Mouse (Mus musculus): Measurements from ENCODE around the gene Jam2. TPM values are rescaled to one million over a fixed set of nuclear protein-coding genes. Genes with fewer than 3 reads are reported as not detected.

The Jam2 gene
- total RNA-seq, 2 experiments from 2014 or later: 73.3 to 74.4 TPM

DNA sequence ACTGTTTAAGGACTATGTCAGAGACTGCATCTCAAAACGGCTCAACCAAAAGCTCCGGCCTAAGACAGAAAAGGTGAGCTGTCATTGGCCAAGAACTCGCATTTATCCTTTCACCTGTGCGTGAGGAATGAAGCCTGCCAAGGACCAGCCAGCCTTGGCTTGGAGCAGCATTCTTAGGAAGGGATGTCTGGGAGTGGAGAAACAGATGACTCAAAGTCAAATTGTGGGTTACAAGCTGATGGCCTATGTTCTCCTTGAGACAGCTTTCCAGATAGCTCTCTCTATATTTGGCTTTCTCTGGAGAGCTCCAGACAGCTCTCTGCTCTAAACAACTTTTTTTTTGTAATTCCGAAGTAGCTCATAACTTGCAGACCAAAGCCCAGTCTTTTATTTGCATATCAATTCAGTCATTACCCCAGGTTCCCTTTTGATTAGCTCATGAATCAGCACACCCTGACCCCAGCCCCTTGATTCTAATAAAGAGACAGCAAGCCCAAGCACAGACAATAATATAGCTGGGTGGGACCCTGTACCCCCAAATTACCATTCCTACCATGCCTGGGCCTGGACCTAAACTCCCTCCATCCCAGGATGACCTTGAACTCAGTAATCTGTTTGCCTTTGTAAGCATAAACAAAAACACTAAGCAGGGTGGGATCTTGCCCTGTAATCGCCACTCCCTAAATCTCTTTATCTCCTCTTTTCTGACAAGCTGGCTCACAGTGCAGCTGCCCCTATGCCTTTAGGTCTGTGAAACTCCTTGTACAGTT, 5.1 kb downstream of the Jam2 start:
- no peak for DNase-seq
- intact Hi-C loops (cut with DNase I): no loop called here

DNA sequence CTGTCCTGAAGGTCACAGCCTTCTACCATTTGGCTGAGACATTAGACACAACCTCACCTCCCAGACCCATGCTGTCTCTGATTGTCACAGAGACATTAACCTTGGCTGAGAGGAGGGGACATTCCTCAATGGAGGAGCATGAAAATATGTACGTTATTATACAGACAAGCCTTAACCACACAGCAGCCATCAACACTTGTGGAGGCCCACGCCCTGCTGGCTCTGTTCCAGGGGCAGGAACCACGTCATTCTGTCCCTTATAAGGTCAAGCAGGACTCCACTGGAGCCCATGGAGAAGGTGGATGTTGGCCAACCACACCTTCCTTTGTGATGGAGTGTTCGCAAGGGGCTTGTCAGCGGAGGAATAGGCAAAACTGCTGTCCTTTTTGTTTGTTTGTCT, 5.8 kb downstream of the Jam2 start:
- DNase-seq: no peak
- intact Hi-C loops (cut with DNase I): no loop called here

- DNase-seq: no peak
- intact Hi-C loops (cut with DNase I): loop anchor here (2.0 kb wide), 1 partner anchor 14 kb away; no protein-coding TSS in a partner anchor
These were observed 9.4 kb downstream of the Jam2 start for GRCm38 (mm10) chr16:84783279-84783678.

DNA sequence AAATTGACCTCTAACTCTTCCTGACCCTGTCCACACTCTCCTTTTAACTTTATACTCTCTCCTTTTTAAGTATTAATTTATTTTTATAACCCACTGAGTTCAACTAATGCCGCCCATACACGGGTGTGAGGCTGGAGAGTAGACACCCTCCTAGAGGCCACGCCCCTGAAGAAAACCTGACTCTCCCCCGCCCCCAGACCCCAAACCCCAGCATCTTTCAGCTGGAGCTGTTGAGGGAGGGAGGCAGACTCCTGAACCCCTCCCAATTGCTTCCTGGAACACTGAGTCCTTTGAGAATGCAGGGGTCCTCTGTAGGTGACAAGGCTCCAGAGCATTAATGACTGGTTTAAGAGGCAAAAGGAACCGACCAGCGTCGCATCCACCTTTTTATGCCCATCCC, 11.0 kb downstream of the Jam2 start:
- intact Hi-C loops (cut with DNase I): no loop called here
- no peak for DNase-seq

GRCm38 (mm10) chr16:84790595-84791165, 16.8 kb downstream of the Jam2 start:
- intact Hi-C loops (cut with DNase I): no loop called here
- no peak for DNase-seq

DNA sequence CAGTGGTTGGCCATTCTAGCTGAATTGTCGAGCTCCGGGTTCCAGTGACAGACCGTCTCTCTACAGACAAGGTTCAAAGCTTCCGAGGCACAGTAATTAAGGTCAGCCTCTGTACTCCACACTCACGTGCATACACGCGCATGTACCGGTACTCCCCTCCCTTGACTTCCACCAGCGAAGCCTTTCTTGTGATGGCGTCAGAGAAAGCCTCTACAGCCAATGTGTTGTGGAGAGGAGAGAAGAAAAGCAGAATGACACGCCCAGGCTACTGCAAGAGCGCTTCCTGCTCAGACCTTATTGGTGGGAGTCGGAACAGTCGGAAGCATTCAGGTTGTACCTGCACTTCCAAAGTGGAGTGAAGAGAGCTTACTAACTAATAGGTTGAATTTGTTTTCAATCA, 19.5 kb downstream of the Jam2 start:
- intact Hi-C loops (cut with DNase I): no loop called here
- no peak for DNase-seq

GRCm38 (mm10) chr16:84795337-84795736, 21.4 kb downstream of the Jam2 start:
- intact Hi-C loops (cut with DNase I): no loop called here

GRCm38 (mm10) chr16:84796678-84797077, 22.8 kb downstream of the Jam2 start:
- no peak for DNase-seq
- intact Hi-C loops (cut with DNase I): loop anchor here (2.0 kb wide), 1 partner anchor 14 kb away; no protein-coding TSS in a partner anchor

More at GRCm38 (mm10) chr16:84795337-84795736, 21.4 kb downstream of the Jam2 start:
- DNase-seq: no peak

DNA sequence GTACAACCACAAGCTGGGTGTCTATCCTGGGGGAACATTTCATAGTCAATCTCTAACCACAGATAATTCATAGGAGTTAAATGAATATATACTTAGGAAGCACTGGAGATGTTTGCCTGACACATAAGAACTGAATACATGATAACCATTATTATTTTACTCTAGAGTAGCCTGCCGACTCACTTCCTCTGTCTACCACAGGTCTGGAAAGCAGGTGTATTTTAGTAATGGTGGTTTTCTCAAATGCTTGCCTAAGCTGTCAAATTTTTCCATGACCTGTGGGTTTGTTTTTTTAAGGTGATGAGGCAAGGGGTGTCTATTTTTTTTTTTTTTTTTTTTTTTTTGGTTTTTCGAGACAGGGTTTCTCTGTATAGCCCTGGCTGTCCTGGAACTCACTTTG, 26.1 kb downstream of the Jam2 start:
- intact Hi-C loops (cut with DNase I): loop anchor here (10.0 kb wide), 1 partner anchor 745 kb away; no protein-coding TSS in a partner anchor

GRCm38 (mm10) chr16:84802217-84802616, 28.3 kb downstream of the Jam2 start:
- intact Hi-C loops (cut with DNase I): loop anchor here (1.0 to 10.0 kb wide), 2 partner anchors 27 to 743 kb away; no protein-coding TSS in a partner anchor
- peak; percentile 71 to 76 for DNase-seq

More for the DNA sequence above, 26.1 kb downstream of the Jam2 start:
- DNase-seq: no peak

GRCm38 (mm10) chr16:84804866-84805265, 30.9 kb downstream of the Jam2 start:
- intact Hi-C loops (cut with DNase I): loop anchor here (10.0 kb wide), 1 partner anchor 740 kb away; no protein-coding TSS in a partner anchor
- DNase-seq: no peak

GRCm38 (mm10) chr16:84806175-84806574, 32.3 kb downstream of the Jam2 start:
- intact Hi-C loops (cut with DNase I): loop anchor here (10.0 kb wide), 1 partner anchor 739 kb away; no protein-coding TSS in a partner anchor
- DNase-seq: no peak

DNA sequence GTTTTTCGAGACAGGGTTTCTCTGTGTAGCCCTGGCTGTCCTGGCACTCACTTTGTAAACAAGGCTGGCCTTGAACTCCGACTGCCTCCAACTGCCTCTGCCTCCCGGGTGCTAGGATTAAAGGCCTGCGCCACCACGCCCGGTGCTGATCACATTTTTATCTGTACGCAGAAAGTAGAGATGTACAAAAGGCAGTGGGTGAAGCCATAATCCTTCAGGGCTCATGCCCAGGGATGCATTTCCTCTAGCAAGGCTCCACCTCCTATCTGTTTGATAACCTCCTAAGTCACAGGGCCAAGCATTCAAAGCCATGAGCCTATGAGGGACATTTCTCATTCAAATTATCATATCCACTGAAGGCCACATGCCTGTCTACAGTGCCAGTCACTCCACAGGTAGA, 34.0 kb downstream of the Jam2 start:
- intact Hi-C loops (cut with DNase I): loop anchor here (10.0 kb wide), 1 partner anchor 737 kb away; no protein-coding TSS in a partner anchor
- DNase-seq: no peak

DNA sequence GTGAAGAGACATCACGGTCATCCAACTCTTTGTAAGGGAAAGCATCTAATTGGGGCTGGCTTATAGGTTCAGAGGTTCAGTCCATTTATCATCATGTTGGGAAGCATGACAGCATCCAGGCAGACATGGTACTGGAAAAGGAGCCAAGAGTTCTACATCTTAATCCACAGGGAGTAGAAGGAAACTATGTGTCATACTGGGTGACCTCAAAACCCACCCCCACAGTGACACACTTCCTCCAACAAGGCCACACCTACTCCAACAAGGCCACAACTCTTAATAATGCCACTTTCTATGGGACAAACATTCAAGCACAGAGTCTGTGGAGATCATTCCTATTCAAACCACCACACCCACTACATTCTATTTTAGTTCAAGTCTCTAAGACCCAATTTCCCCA, 36.3 kb downstream of the Jam2 start:
- intact Hi-C loops (cut with DNase I): no loop called here
- no peak for DNase-seq

DNA sequence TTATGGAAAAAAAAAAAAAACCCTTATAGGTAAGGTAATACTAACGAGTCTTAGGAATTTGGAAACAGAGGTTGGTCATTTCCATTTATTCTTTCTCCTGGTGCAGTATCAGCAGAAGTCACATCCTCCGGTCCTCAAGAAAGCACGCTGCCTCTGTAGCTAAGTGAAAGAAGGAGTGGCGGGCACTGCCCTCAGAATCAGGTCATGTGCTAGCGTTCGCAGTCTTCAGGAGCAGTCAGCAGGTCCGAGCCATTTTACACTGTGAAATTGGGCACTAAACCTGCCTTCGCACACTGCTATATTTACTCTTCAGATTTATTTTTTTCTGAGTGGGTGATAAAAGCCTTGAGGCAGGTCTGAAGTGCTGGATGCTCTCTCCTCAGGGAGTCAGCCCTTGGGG, 39.9 kb downstream of the Jam2 start:
- intact Hi-C loops (cut with DNase I): no loop called here
- DNase-seq: no peak

DNA sequence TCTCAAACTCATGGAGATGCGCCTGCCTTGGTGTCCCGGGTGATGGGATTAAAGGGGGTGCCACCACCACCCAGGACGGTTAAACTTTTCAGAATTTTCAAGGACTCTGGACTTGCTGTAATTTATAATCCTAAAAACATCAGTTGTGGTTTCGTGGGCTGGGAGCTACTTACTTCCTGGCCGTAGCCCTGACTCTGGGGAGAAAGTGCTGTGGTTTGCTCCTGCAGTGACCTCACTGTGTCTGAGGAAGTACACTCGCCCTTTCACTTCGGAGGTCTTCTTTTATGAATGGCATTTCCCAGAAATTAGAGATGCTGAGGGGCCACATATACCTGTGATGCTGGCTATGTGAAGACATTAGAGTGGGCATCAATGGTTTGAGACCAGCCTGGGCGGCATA, 40.6 kb downstream of the Jam2 start:
- DNase-seq: no peak
- intact Hi-C loops (cut with DNase I): no loop called here

GRCm38 (mm10) chr16:84817423-84817822, 43.5 kb downstream of the Jam2 start:
- DNase-seq: no peak
- intact Hi-C loops (cut with DNase I): loop anchor here (2.0 kb wide), 2 partner anchors 41 to 83 kb away; partner anchors contain the start of gene Mrpl39

GRCm38 (mm10) chr16:84825009-84825408, 51.1 kb downstream of the Jam2 start:
- intact Hi-C loops (cut with DNase I): no loop called here
- peak; percentile 62 to 63 for DNase-seq

- intact Hi-C loops (cut with DNase I): no loop called here
- DNase-seq: no peak
These were observed 57.8 kb downstream of the Jam2 start for GRCm38 (mm10) chr16:84831696-84832095.

- DNase-seq: no peak
- intact Hi-C loops (cut with DNase I): no loop called here
These were observed 58.8 kb downstream of the Jam2 start for GRCm38 (mm10) chr16:84832736-84833135.

DNA sequence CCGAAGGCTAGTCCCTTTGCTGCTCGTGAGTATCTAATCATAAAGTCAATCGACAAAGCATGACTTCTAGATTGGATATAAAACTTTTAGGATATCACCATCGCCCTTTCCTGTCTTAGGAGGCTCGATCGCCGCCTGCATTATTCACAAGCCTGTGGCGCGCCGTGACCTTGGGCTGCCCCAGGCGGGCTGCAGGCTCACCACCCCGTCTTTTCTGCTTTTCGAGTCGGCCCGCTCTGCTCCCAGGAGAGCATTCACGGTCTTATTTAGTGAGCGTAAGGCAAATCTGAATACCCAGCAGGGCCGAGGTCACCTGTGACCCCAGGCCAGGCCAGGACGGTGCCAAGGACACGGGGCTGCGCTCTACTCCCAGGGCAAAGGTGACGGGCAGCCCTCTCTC, 60.4 kb downstream of the Jam2 start:
- intact Hi-C loops (cut with DNase I): loop anchor here (1.0 kb wide), 1 partner anchor 99 kb away; the partner anchor contains the start of gene Mrpl39
- no peak for DNase-seq
